ENCODE assay signal across 33 mouse cellular contexts in the genomic region with DNA sequence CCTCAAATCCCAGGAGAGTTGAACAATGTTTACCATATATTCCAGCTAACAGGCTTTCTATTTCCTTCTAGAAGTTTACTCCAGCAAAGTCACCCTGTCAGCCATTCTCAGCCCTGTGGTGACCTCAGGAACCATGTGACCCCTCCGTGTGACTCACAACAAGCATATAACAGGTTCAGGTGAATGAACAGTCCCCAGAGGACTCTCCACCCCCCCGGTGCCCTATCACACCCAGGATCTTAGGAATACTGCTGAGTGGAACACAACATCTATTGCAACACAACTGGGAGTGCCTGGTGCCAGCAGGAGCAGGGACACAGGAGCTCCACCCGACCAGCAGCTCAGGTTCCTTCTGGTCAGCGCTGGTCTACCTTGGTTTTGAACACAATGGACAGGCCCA. TPM values are rescaled to one million over a fixed set of nuclear protein-coding genes. Genes with fewer than 3 reads are reported as not detected.
DNase-seq lines count a peak whose midpoint lies in the region; ATAC-seq and TF ChIP-seq lines count a peak whose summit lies in the region.
"Had no signal": no experiment of that assay in that cellular context is flagged by ENCODE, and none has a peak within 500 bp of the region (broad histone marks: within the 10 kb centered on the region; RNA-seq: fewer than 3 reads in every experiment).

No protein-coding gene starts in this region.

- dilution Hi-C loops in CH12.LX (cut with MboI; ENCODE audit: extremely low pct_ligation_motif_present, extremely low pct_unique_long_range_greater_than_20kb, low sequenced_read_pairs), result no loop called here

- no peak overlapping the region for H3K4me2 ChIP-seq in liver, postnatal 0 days (ENCODE audit: low read depth, low read length)
- no peak overlapping the region for H3K4me2 ChIP-seq in liver, embryonic 11.5 days
- no peak overlapping the region for H3K4me2 ChIP-seq in CH12.LX (ENCODE audit: insufficient read depth, low read depth, poor library complexity, severe bottlenecking)
- no peak overlapping the region for H3K4me2 ChIP-seq in intestine, postnatal 0 days (replicated peaks; ENCODE audit: low read depth)
- H3K4me2 ChIP-seq: embryonic facial prominence, embryonic 13.5 days; forebrain, embryonic 12.5 days; forebrain, embryonic 15.5 days; heart, embryonic 12.5 days; heart, embryonic 15.5 days; hindbrain, embryonic 14.5 days had no signal

- H3K4me1 ChIP-seq in liver, postnatal 0 days (ENCODE audit: insufficient read depth), result 0 out of 2 replicates have a peak, but pooled peaks cover 2% of the 10 kb centered on the region
- H3K4me1 ChIP-seq in liver, embryonic 11.5 days (replicated peaks; ENCODE audit: control insufficient read depth, insufficient read depth, low read length), result no peaks in the 10 kb centered on the region
- peaks cover 12 to 44% of the 10 kb centered on the region in 2 experiments for H3K4me1 ChIP-seq in CH12.LX (ENCODE audit: control insufficient read depth in 1 of 2, insufficient read depth in 2 of 2)
- no peaks in the 10 kb centered on the region for H3K4me1 ChIP-seq in brown adipose tissue, adult 24 weeks (ENCODE audit: control insufficient read depth, insufficient read depth, insufficient read length, low read length)
- no peaks in the 10 kb centered on the region for H3K4me1 ChIP-seq in intestine, postnatal 0 days (replicated peaks; ENCODE audit: control insufficient read depth, insufficient read depth, low read length)
- H3K4me1 ChIP-seq: embryonic facial prominence, embryonic 10.5 days; embryonic facial prominence, embryonic 13.5 days; forebrain, embryonic 12.5 days; forebrain, embryonic 15.5 days; heart, embryonic 12.5 days; heart, embryonic 15.5 days had no signal

- no peak overlapping the region for H3K4me3 ChIP-seq in liver, postnatal 0 days (ENCODE audit: low read depth, low read length)
- H3K4me3 ChIP-seq in liver, embryonic 11.5 days (ENCODE audit: low read depth, low read length), result no peak overlapping the region
- no peak overlapping the region for H3K4me3 ChIP-seq in CH12.LX (replicated peaks in 1 of 3; ENCODE audit: low read depth in 2 of 3, low read length in 2 of 3, poor library complexity in 1 of 3)
- H3K4me3 ChIP-seq in brown adipose tissue, adult 24 weeks (ENCODE audit: insufficient read depth, low read depth, low read length), result no peak overlapping the region
- no peak overlapping the region for H3K4me3 ChIP-seq in intestine, postnatal 0 days (ENCODE audit: low read depth, low read length)
- H3K4me3 ChIP-seq: embryonic facial prominence, embryonic 10.5 days; embryonic facial prominence, embryonic 13.5 days; erythroblast, embryonic 14.5 days; forebrain, embryonic 12.5 days; forebrain, embryonic 15.5 days; heart, embryonic 12.5 days; heart, embryonic 15.5 days had no signal

- TF ChIP-seq RAD21 in CH12.LX (IDR thresholded peaks at IDR 0.05; ENCODE audit: low read depth, low read length), result no peak

- no peaks in the 10 kb centered on the region for H3K9me3 ChIP-seq in liver, postnatal 0 days (ENCODE audit: low read length)
- H3K9me3 ChIP-seq in liver, embryonic 11.5 days (ENCODE audit: control insufficient read depth, low read length), result no peaks in the 10 kb centered on the region
- no peaks in the 10 kb centered on the region for H3K9me3 ChIP-seq in CH12.LX (replicated peaks; ENCODE audit: low read length)
- no peaks in the 10 kb centered on the region for H3K9me3 ChIP-seq in intestine, postnatal 0 days (ENCODE audit: control insufficient read depth)
- H3K9me3 ChIP-seq: embryonic facial prominence, embryonic 10.5 days; embryonic facial prominence, embryonic 13.5 days; forebrain, embryonic 12.5 days; forebrain, embryonic 15.5 days; heart, embryonic 12.5 days; heart, embryonic 15.5 days had no signal

- TF ChIP-seq POLR2A in CH12.LX (IDR thresholded peaks at IDR 0.05; ENCODE audit: low read depth, low read length), result no peak

- no peaks in the 10 kb centered on the region for H3K79me2 ChIP-seq in CH12.LX (replicated peaks; ENCODE audit: control insufficient read depth, extremely low read depth, insufficient read depth, poor library complexity, severe bottlenecking)

- no peak for TF ChIP-seq CTCF in liver, postnatal 0 days (IDR thresholded peaks at IDR 0.05; ENCODE audit: low read depth)
- TF ChIP-seq CTCF in CH12.LX (conservative IDR thresholded peaks at IDR 0.05 in 1 of 2, IDR thresholded peaks at IDR 0.05 in 1 of 2; ENCODE audit: low read depth in 2 of 2, low read length in 2 of 2), result no peak
- no peak for TF ChIP-seq CTCF in intestine, postnatal 0 days (IDR thresholded peaks at IDR 0.05; ENCODE audit: low read depth)

- no peak for DNase-seq in liver, postnatal 0 days
- no peak for DNase-seq in liver, embryonic 11.5 days (ENCODE audit: low spot score)
- peak; percentile 24 for DNase-seq in CH12.LX (ENCODE audit: extremely low read depth)
- DNase-seq in layer of hippocampus, postnatal 14 days (ENCODE audit: low spot score in 2 of 2), result no peak
- DNase-seq in right cerebral cortex, postnatal 10 days (ENCODE audit: low spot score in 2 of 2), result no peak
- DNase-seq in thymus, postnatal 10 days (ENCODE audit: low spot score in 2 of 2), result no peak
- DNase-seq: adrenal gland, adult 8-10 months; adrenal gland, postnatal 25 days; B cell, adult 2 months; cerebellum, adult 11 months; cerebellum, adult 2 months; cerebellum, postnatal 10 days; cerebellum, postnatal 36 days; embryo, embryonic 11 days; gastrocnemius, postnatal 25 days; heart, adult 18-20 months; heart, postnatal 14 days; heart, postnatal 4 days had no signal

- 63% methylated on average over 4 of the region's 4 CpGs for WGBS in liver, postnatal 0 days (ENCODE audit: insufficient replicate concordance)
- 74% methylated on average over 4 of the region's 4 CpGs for WGBS in liver, embryonic 11.5 days
- 60% methylated on average over 4 of the region's 4 CpGs for WGBS in intestine, postnatal 0 days

- H3K27me3 ChIP-seq in liver, postnatal 0 days (ENCODE audit: insufficient read depth, low read length), result no peaks in the 10 kb centered on the region
- H3K27me3 ChIP-seq in liver, embryonic 11.5 days (replicated peaks; ENCODE audit: control insufficient read depth, insufficient read depth, low read length), result no peaks in the 10 kb centered on the region
- no peaks in the 10 kb centered on the region for H3K27me3 ChIP-seq in CH12.LX (replicated peaks)
- H3K27me3 ChIP-seq in intestine, postnatal 0 days (replicated peaks; ENCODE audit: control insufficient read depth, insufficient read depth, low read length), result no peaks in the 10 kb centered on the region
- H3K27me3 ChIP-seq: embryonic facial prominence, embryonic 13.5 days; forebrain, embryonic 12.5 days; forebrain, embryonic 15.5 days; heart, embryonic 12.5 days; heart, embryonic 15.5 days had no signal

- in situ Hi-C loops in CH12.LX (cut with MboI; ENCODE audit: low pct_ligation_motif_present, low pct_unique_long_range_greater_than_20kb, low sequenced_read_pairs), result no loop called here

- H3K36me3 ChIP-seq in liver, postnatal 0 days (replicated peaks; ENCODE audit: insufficient read depth, low read length), result no peaks in the 10 kb centered on the region
- H3K36me3 ChIP-seq in liver, embryonic 11.5 days (ENCODE audit: control insufficient read depth, insufficient read depth, low read length), result no peaks in the 10 kb centered on the region
- peaks cover 0 to 2% of the 10 kb centered on the region in 2 experiments for H3K36me3 ChIP-seq in CH12.LX (replicated peaks in 1 of 2; ENCODE audit: control insufficient read depth in 1 of 2, insufficient read depth in 1 of 2, low read length in 1 of 2)
- no peaks in the 10 kb centered on the region for H3K36me3 ChIP-seq in intestine, postnatal 0 days (ENCODE audit: control insufficient read depth, insufficient read depth)
- H3K36me3 ChIP-seq: embryonic facial prominence, embryonic 10.5 days; embryonic facial prominence, embryonic 13.5 days; forebrain, embryonic 12.5 days; forebrain, embryonic 15.5 days; heart, embryonic 12.5 days; heart, embryonic 15.5 days had no signal

- ATAC-seq in liver, postnatal 0 days, result peak; percentile 41; the same call in 1 of the 2 replicates
- ATAC-seq in liver, embryonic 11.5 days (replicated peaks; ENCODE audit: low FRiP score), result no peak
- ATAC-seq in intestine, postnatal 0 days, result peak; percentile 96
- ATAC-seq: activated CD4-positive, CD25-positive, alpha-beta regulatory T cell, adult 4 months; forebrain, embryonic 15.5 days; hindbrain, postnatal 0 days had no signal

- no peak overlapping the region for H3K27ac ChIP-seq in liver, postnatal 0 days (ENCODE audit: low read depth)
- no peak overlapping the region for H3K27ac ChIP-seq in liver, embryonic 11.5 days (ENCODE audit: low read depth, low read length)
- no peak overlapping the region for H3K27ac ChIP-seq in CH12.LX (ENCODE audit: insufficient read depth, low read depth)
- peak overlapping the region; percentile 1; the same call in 1 of the 2 replicates for H3K27ac ChIP-seq in brown adipose tissue, adult 24 weeks (replicated peaks; ENCODE audit: low read depth, low read length)
- no peak overlapping the region for H3K27ac ChIP-seq in intestine, postnatal 0 days (ENCODE audit: low read depth, low read length)
- H3K27ac ChIP-seq: embryonic facial prominence, embryonic 10.5 days; embryonic facial prominence, embryonic 13.5 days; forebrain, embryonic 12.5 days; forebrain, embryonic 15.5 days; heart, embryonic 15.5 days; hindbrain, embryonic 14.5 days; hindbrain, postnatal 0 days had no signal

- TF ChIP-seq EP300 in liver, postnatal 0 days (IDR thresholded peaks at IDR 0.05; ENCODE audit: low read depth), result no peak
- no peak for TF ChIP-seq EP300 in CH12.LX (IDR thresholded peaks at IDR 0.05; ENCODE audit: low read length)

- H3K9ac ChIP-seq in liver, postnatal 0 days (replicated peaks), result no peak overlapping the region
- H3K9ac ChIP-seq in liver, embryonic 11.5 days (ENCODE audit: low read depth, low read length), result no peak overlapping the region
- H3K9ac ChIP-seq in CH12.LX (ENCODE audit: insufficient read depth, low read depth), result no peak overlapping the region
- no peak overlapping the region for H3K9ac ChIP-seq in intestine, postnatal 0 days (ENCODE audit: low read depth, low read length)
- H3K9ac ChIP-seq: embryonic facial prominence, embryonic 13.5 days; forebrain, embryonic 12.5 days; forebrain, embryonic 15.5 days; heart, embryonic 12.5 days; heart, embryonic 15.5 days; hindbrain, embryonic 14.5 days had no signal

RNA-seq across cellular contexts. Expression of gene Gm49339, which starts 28.8 kb away (rescaled TPM):
- polyA plus RNA-seq in liver, postnatal 0 days (2015; fragmentation: Nextera tagmentation; extraction: Ambion mirVana), result 0.25 and 4.0 TPM in 2 replicates
- polyA plus RNA-seq in liver, embryonic 11.5 days (2014; fragmentation: Nextera tagmentation; extraction: Ambion mirVana), result 2.5 TPM in 1 of 2 replicates, not detected in the other
- total RNA-seq in CH12.LX (2012; rRNA removed) (3.4 and 3.8 TPM in 2 replicates), CH12.LX (2014; rRNA removed) (14.5 and 15.3 TPM in 2 replicates)
- 1.0 and 2.7 TPM in 2 replicates for polyA plus RNA-seq in CH12.LX (2012; ENCODE audit: insufficient read length, low read depth)
- 2.9 TPM in 1 of 2 replicates, not detected in the other for polyA plus RNA-seq in brown adipose tissue, adult 24 weeks (2012; ENCODE audit: insufficient read depth, insufficient read length, missing spikeins)
- polyA plus RNA-seq in intestine, postnatal 0 days (2015; fragmentation: Nextera tagmentation; extraction: Ambion mirVana), result 0.13 and 0.65 TPM in 2 replicates
- under 1 TPM in 1 of 2 experiments, not detected in 1; 0.28 TPM for total RNA-seq in layer of hippocampus, postnatal 14 days (2021)
- total RNA-seq: ES-E14; gastrocnemius, adult 8-10 months; hindbrain, postnatal 0 days had no signal
- polyA plus RNA-seq: cerebellum, adult 2 months; embryonic facial prominence, embryonic 10.5 days; erythroblast, embryonic 14.5 days; forebrain, embryonic 15.5 days; heart, embryonic 12.5 days; hindbrain, embryonic 14.5 days; hindbrain, postnatal 0 days had no signal

RNA-seq across cellular contexts. Expression of gene Lilr4b, which starts 28.8 kb away (rescaled TPM):
- polyA plus RNA-seq in liver, postnatal 0 days (2015; fragmentation: Nextera tagmentation; extraction: Ambion mirVana), result 4.0 and 4.4 TPM in 2 replicates
- polyA plus RNA-seq in liver, embryonic 11.5 days (2014; fragmentation: Nextera tagmentation; extraction: Ambion mirVana), result 0.96 and 1.1 TPM in 2 replicates
- total RNA-seq in CH12.LX (2012; rRNA removed) (1.3 and 1.7 TPM in 2 replicates), CH12.LX (2014; rRNA removed) (3.1 and 6.1 TPM in 2 replicates)
- polyA plus RNA-seq in CH12.LX (2012; ENCODE audit: insufficient read length, low read depth), result 13.0 and 19.4 TPM in 2 replicates
- polyA plus RNA-seq in brown adipose tissue, adult 24 weeks (2012; ENCODE audit: insufficient read depth, insufficient read length, missing spikeins), result 1.0 and 2.3 TPM in 2 replicates
- polyA plus RNA-seq in intestine, postnatal 0 days (2015; fragmentation: Nextera tagmentation; extraction: Ambion mirVana), result 1.2 and 1.5 TPM in 2 replicates
- under 1 TPM in 1 of 2 experiments, not detected in 1; 0.25 TPM for total RNA-seq in layer of hippocampus, postnatal 14 days (2021)
- total RNA-seq: hindbrain, postnatal 0 days had no signal
- polyA plus RNA-seq: embryonic facial prominence, embryonic 10.5 days; forebrain, embryonic 12.5 days; forebrain, embryonic 15.5 days; hindbrain, embryonic 11.5 days had no signal

RNA-seq across cellular contexts. Expression of gene Lilrb4a, which starts 39.1 kb away (rescaled TPM):
- polyA plus RNA-seq in liver, postnatal 0 days (2015; fragmentation: Nextera tagmentation; extraction: Ambion mirVana), result 10.2 and 12.1 TPM in 2 replicates
- 3.3 and 5.1 TPM in 2 replicates for polyA plus RNA-seq in liver, embryonic 11.5 days (2014; fragmentation: Nextera tagmentation; extraction: Ambion mirVana)
- total RNA-seq in CH12.LX (2012; rRNA removed) (2.8 and 4.1 TPM in 2 replicates), CH12.LX (2014; rRNA removed) (11.3 and 19.2 TPM in 2 replicates)
- polyA plus RNA-seq in CH12.LX (2012; ENCODE audit: insufficient read length, low read depth), result 48.0 and 53.3 TPM in 2 replicates
- 5.8 and 7.6 TPM in 2 replicates for polyA plus RNA-seq in brown adipose tissue, adult 24 weeks (2012; ENCODE audit: insufficient read depth, insufficient read length, missing spikeins)
- polyA plus RNA-seq in intestine, postnatal 0 days (2015; fragmentation: Nextera tagmentation; extraction: Ambion mirVana), result 1.4 and 2.2 TPM in 2 replicates
- not detected for total RNA-seq in layer of hippocampus, postnatal 14 days (2021)
- total RNA-seq: ES-E14 had no signal
